Mouse (Mus musculus) frontal cortex, adult (tissue): ENCODE measurements at regions not wholly inside any gene's neighbourhood (a gene's known extent, or its start where the extent isn't known, plus 50 kb on each side); places are given as distances from the start of the nearest gene placed in this dataset.
"Not testable (repeated sequence)": the region's sequence is repeated elsewhere in the genome, so short reads cannot be mapped to it uniquely, and the experiment has no call there.

Experiments
- ATAC-seq: cut with Nextera tagmentation; 2 replicates; pipeline ENCODE4 v1.9.2; 2017; ENCODE audit warnings: mild to moderate bottlenecking, moderate library complexity, mixed read lengths; ENCODE audit not compliant: low TSS enrichment

GRCm38 (mm10) chr16:12516834-12517685 lies 533.1 kb downstream of the Shisa9 start:
- ATAC-seq, result no peak

GRCm38 (mm10) chr16:12518264-12518663 lies 534.4 kb downstream of the Shisa9 start:
- ATAC-seq, result no peak

GRCm38 (mm10) chr16:12521711-12522476 lies 538.0 kb downstream of the Shisa9 start:
- no peak for ATAC-seq

- ATAC-seq, result no peak
Observed at GRCm38 (mm10) chr16:12548462-12548861, 561.0 kb upstream of the Ercc4 start.

- peak; percentile 47; the same call in 1 of the 2 replicates for ATAC-seq
Observed at GRCm38 (mm10) chr16:12588889-12589288, 520.6 kb upstream of the Ercc4 start.

- no peak for ATAC-seq
Observed at GRCm38 (mm10) chr16:12608259-12608658, 501.2 kb upstream of the Ercc4 start.

- ATAC-seq, result no peak
Observed at GRCm38 (mm10) chr16:12611106-12611505, 498.4 kb upstream of the Ercc4 start.

GRCm38 (mm10) chr16:12617781-12618180 lies 491.7 kb upstream of the Ercc4 start:
- no peak for ATAC-seq

- no peak for ATAC-seq
Observed at GRCm38 (mm10) chr16:12632533-12632932, 477.0 kb upstream of the Ercc4 start.

- peak; percentile 80 for ATAC-seq
Observed at GRCm38 (mm10) chr16:12638971-12639640, 470.4 kb upstream of the Ercc4 start.

GRCm38 (mm10) chr16:12643053-12643452 lies 466.4 kb upstream of the Ercc4 start:
- no peak for ATAC-seq

GRCm38 (mm10) chr16:12644621-12645020 lies 464.9 kb upstream of the Ercc4 start:
- no peak for ATAC-seq

GRCm38 (mm10) chr16:12652180-12652579 lies 457.3 kb upstream of the Ercc4 start:
- ATAC-seq, result no peak

GRCm38 (mm10) chr16:12673656-12674055 lies 435.8 kb upstream of the Ercc4 start:
- not testable (repeated sequence) for ATAC-seq

GRCm38 (mm10) chr16:12681474-12681873 lies 428.0 kb upstream of the Ercc4 start:
- peak; percentile 82 for ATAC-seq

- no peak for ATAC-seq
Observed at GRCm38 (mm10) chr16:12685816-12686215, 423.7 kb upstream of the Ercc4 start.

GRCm38 (mm10) chr16:12691776-12692175 lies 417.7 kb upstream of the Ercc4 start:
- ATAC-seq, result no peak

- no peak for ATAC-seq
Observed at GRCm38 (mm10) chr16:12692739-12693292, 416.7 kb upstream of the Ercc4 start.

- ATAC-seq, result no peak
Observed at GRCm38 (mm10) chr16:12693346-12693745, 416.1 kb upstream of the Ercc4 start.

GRCm38 (mm10) chr16:12694646-12695045 lies 414.8 kb upstream of the Ercc4 start:
- ATAC-seq, result no peak

GRCm38 (mm10) chr16:12696939-12697621 lies 412.4 kb upstream of the Ercc4 start:
- ATAC-seq, result no peak
